Mouse (Mus musculus): Measurements from ENCODE around the gene Atf6.

DNA sequence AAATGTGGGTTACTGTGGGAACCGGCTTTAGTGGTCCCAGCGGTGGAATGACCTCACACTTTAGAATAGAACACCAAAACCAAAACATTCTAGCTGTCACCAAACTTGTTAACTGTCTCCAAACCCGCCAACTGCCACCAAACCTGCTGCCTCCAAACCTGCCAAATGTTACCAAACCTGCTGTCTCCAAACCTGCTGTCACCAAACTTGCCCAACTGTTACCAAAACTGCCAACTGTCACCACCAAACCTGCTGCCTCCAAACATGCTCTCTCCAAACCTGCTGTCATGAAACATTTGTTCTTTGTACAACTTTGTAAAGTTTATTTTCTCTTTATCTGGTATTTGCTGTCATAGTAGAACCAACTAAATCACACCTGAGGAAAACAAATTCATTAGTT is 132.7 kb downstream of the Atf6 start:
- TF ChIP-seq CTCF (IDR thresholded peaks at IDR 0.05; ENCODE audit: low read depth) (no peak), EP300 (optimal IDR thresholded peaks at IDR 0.05) (no peak)

All from stomach, postnatal 0 days (tissue).